Mouse (Mus musculus) spleen, postnatal 14 days (tissue): ENCODE measurements at regions not wholly inside any gene's neighbourhood (a gene's known extent, or its start where the extent isn't known, plus 50 kb on each side); places are given as distances from the start of the nearest gene placed in this dataset.

Source experiments
- DNase-seq, 2 experiments: peaks; one replicate each; pipeline ENCODE4 v3.0.0; 2021 to 2022; ENCODE audit warnings: low spot score in 2 of 2

GRCm38 (mm10) chr7:69837379-69837778, 529.2 kb downstream of the Nr2f2 start:
- no peak for DNase-seq

- no peak for DNase-seq
Measured at GRCm38 (mm10) chr7:69827251-69827650, 539.3 kb downstream of the Nr2f2 start.

- no peak for DNase-seq
Measured at GRCm38 (mm10) chr7:69820570-69820969, 546.0 kb downstream of the Nr2f2 start.

DNA sequence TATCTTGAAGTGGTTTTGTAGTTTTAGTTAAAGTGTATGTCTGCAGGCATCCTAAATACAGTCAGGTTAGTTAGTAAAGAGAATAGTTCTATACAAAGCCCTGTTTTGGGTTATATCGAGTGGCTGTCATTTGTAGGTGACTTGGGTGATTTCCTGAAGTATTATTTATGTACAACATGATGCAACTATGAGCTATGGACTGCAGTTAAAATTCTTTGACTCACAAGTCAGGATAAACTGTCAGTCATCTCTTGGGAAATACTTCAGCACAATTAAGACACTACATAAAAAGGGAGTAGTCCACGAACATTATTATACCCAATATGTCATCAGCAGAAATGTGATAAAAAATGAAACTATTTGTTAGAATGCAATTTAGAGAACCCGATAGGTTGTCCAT, 554.2 kb downstream of the Nr2f2 start:
- no peak for DNase-seq

GRCm38 (mm10) chr7:69810873-69811272, 555.7 kb downstream of the Nr2f2 start:
- DNase-seq, result no peak

DNA sequence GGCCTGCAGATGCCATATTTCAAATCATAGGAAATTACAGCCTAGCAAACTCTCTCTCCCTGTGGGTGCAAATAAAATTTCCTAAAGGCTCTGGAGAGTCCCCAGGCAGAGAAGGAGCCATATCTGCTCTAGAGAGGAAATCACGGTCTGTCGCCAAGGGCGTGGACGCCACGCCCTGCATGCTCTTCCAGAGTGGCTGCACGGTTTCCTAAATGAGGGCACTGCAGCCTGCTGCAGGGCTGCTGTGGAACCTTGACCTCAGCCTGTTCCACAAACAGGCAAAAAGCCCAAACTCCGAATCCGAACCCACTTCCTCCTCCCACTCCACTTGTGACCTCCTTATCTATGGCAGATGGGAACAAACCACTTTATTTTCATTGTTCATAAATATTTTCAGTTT, 559.3 kb downstream of the Nr2f2 start:
- no peak for DNase-seq

DNA sequence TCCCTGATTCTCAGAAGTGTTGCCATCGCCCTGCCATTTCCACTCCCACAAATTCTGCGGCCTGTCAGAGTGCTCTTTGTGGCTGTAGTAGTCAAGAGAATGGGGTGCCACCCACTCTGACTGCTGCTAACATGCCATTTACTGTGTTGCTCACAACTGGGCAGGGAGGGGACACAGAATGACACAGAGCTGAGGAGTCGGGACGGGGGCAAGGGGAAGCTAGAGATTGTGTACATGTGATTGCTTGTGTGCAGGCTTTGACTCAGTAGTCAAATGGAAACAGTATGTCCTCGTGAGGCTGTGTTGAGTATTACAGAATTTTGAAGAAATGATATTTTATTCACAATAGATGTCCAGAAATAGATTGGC, 595.6 kb downstream of the Nr2f2 start:
- no peak for DNase-seq

- no peak for DNase-seq
Measured at GRCm38 (mm10) chr7:69770313-69770979, 596.1 kb downstream of the Nr2f2 start.

DNA sequence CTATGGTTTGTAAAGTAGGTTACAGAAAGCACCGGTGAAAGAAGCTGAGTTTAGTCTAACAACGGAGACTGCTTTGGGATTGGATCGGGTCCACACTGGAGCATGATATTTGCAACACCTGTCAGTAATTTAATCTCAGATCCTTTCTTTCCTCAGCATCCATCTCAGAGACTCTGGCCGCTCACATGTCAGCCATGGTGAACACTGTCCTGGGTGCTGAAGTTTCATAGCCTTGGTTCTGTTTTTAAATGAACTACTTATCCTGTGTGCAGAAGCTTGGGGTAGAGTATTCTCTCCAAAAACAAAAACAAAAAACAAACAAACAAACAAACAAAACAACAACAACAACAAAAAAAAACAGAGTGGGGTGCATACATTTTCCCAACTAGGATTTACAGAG, 600.1 kb downstream of the Nr2f2 start:
- DNase-seq, result no peak

GRCm38 (mm10) chr7:69740495-69740894, 626.0 kb downstream of the Nr2f2 start:
- no peak for DNase-seq

- DNase-seq, result no peak
Measured at GRCm38 (mm10) chr7:69738998-69739397, 627.5 kb downstream of the Nr2f2 start.

- DNase-seq, result no peak
Measured at GRCm38 (mm10) chr7:69715081-69715480, 651.5 kb downstream of the Nr2f2 start.

DNA sequence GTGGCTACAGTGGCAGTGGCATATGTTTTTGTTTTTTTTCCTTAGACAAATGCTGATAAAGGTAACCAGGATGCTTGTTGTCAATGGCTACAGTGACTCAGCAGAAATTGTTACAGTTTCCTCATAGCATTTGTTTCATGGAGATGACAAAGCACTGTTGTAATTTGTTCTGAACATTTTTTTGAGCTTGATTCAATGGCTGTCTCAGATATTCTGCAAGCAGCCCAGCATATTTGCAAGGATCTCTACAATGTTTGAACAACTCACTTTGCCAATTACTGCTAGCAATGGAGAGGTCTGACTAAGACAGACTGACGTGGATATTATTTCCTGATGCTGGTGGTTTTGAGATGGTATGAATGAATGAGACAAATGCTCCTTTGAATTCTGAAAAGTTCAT, 696.3 kb downstream of the Nr2f2 start:
- DNase-seq, result no peak

DNA sequence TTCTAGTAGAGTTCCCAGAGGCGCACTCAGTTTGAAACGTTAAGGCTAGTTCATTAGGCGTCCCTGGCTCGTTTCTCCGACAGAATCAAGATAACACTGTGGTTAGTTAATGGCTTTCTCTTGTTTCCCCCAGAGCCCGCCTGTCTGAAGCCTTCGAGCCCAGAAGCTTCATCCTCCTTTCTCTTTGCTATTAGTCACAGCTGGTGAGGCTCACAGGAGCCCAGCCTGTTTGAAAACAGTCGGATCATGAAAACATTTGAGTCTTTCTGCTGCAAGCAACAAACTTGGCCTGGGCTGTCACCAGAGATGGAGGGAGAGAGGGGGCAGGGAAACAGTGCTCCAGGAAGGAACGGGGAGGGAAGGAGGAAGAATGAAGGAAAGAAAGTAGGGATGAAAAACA, 711.0 kb downstream of the Nr2f2 start:
- no peak for DNase-seq

- DNase-seq, result no peak
Measured at GRCm38 (mm10) chr7:69645449-69645848, 721.1 kb downstream of the Nr2f2 start.

GRCm38 (mm10) chr7:69641652-69642051, 724.9 kb downstream of the Nr2f2 start:
- DNase-seq, result no peak

DNA sequence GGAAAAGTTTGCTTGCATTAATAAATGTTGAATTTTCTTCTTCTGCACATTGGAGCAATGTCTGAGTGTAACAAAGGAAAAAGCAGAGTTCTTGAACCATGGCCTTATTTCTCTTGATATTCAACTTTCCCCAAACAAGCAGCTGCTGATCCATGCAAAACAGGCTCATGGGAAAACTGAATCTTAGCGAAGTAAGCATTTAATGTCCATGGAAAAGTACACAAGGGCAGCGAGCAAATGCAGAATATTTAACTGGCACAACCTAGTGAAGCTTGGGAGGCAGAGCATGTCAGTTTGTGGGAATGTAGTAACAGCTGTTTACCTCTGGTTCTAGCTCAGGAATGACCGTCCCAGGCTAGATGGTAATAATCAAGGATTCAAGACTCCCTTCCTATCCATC, 766.7 kb downstream of the Nr2f2 start:
- DNase-seq, result no peak

- no peak for DNase-seq
Measured at GRCm38 (mm10) chr7:69585716-69586115, 780.8 kb downstream of the Nr2f2 start.

DNA sequence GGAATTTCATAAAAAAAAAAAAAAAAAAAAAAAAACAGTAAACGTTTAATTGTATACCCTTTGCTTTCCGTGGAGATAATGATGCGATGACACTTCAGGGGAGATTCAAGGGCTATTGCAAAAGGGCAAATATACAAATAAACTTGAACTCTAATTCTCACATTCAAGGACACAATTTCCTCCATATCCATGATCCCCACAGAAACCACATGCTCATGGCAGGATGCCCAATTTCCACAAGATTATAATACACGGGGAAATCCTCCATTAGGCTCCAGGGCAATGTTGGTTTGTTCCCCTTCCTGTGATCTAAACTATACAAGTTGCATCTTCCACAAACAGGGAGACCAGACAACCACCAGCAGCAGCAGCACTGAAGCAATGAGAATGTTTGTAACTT, 781.4 kb downstream of the Nr2f2 start:
- no peak for DNase-seq

DNA sequence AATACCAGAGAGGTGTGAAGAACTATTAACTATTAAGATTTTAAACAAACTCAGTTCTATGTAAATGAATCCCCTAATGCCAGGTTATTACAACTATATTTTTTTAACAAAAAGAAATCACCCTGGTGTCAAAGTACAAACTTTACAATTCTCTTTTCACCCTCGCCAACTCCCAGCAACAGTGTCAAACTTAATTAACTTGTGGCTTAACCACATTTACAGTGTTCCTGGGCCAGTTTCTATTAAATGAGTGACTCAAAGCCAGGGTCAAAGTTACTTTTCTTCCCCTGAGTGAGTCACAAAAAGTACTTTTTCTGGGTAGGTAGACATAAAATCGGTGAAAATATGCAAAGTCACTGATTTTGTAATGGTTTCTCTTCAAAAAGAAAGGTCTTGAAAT, 782.0 kb downstream of the Nr2f2 start:
- no peak for DNase-seq

- DNase-seq, result no peak
Measured at GRCm38 (mm10) chr7:69583901-69584300, 782.6 kb downstream of the Nr2f2 start.

DNA sequence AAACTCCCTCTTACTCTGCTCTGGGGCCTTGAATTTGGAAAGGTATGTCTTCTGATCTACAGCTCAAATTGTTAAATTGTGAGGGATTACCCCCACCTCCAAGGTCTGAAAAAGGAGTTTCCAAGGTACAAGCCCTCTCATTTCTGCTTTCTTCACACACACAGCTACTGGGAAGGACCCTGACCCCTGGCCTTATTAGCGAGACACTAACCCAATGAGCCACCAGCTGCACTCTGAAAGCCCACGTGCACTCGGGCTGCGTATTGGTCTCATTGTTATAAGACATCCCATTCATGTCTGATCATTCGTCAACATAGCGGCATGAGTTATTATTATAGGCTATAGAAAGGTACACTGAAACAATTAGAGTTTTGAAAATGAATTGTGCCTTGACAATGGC, 784.9 kb downstream of the Nr2f2 start:
- DNase-seq, result no peak

- DNase-seq, result no peak
Measured at GRCm38 (mm10) chr7:69578958-69579810, 787.4 kb downstream of the Nr2f2 start.
